Mouse (Mus musculus): ENCODE data around the gene Ddx3y.

The Ddx3y gene

DNA sequence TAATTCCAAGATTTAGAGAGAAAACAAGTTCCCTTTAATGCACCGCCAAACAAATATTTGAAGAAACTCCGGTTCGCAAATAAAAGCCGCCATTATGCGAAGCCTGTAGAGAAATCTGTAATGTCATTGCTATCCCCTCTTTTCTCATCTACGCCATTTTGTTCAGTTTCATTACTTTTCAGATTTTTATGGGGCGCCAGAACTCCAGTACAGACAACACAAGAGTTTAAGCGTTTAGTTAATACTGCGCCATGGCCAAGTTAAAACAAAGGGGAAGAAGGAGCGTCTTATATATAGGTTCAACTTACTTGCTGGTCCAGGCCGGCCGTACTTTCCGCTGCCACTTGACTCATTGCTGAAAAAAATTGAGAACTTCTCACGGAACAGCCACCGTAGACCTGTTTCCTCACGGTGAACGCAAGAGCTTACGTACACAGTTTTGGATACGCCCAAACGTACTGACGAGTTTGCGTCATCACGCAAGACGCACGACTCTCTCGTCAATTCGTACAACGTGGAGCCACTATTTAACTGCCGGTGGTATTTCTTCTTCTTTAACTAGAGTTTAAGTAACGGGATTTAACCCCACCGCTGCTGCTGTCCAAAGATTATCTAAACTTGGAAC is at the start of gene Ddx3y:
Gene Ddx3y (minus strand): TSS at position 459 of the 625 bp plus-strand sequence.
- DNase-seq, result peak in 1 of 2 experiments; percentile 80

DNA sequence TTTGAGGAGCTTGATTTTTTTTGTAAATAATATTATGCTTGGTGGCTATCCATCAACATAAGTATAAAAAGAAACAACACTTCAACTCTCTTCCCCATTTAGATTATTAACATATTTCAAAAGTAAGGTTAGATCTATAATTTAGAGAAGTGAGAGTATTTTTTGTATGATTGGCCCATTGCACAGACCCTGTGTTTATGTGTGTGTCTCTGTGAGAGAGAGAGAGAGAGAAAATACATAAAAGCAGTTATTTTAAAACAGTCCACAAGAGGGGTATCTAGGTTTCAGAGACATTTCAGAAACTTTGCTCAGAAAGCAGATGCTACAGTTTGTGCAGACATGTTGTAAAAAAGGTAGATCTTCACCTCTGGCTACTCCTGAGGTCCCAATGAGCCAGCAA is 7.3 kb upstream of the Ddx3y start:
- no peak for DNase-seq

DNA sequence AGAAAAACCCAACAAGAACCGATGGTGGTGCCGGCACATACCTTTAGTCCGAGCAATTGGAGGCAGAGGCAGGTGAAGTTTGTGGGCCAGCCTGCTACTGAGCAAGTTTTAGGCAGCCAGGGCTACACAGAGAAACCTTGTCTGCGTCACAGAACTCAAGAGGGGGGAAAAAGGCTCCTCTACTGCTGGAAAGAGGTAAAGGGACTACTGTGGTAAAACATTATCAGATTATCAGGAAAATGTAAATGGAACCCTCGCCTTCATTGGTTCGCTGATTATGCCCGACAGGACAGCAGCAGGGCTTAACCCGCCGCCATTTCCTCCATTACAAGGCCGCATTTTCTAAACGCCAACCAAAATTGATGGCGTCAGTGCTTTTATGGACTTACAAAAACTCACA is 694 bp downstream of the Ddx3y start:
- DNase-seq, result peak in 1 of 2 experiments; percentile 27

DNA sequence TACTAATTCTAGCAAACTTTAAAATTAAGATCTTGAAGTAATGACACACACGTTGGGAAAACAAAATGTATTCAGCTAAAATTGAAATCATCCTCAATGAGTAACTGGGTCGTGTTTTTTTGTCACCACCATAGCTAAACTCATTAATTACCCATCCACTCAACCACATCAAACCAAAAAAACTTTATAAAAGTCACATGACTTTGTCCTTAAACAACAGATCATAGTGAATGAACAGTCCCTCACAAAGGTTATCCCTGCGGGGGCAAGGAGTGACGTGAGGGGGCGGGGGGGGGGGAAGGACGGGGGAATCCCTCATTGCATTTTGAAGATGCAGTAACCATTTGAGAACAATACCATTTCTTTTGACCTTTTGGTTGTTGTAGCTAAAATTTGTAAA is 40.3 kb downstream of the Ddx3y start:
- no peak for DNase-seq

DNA sequence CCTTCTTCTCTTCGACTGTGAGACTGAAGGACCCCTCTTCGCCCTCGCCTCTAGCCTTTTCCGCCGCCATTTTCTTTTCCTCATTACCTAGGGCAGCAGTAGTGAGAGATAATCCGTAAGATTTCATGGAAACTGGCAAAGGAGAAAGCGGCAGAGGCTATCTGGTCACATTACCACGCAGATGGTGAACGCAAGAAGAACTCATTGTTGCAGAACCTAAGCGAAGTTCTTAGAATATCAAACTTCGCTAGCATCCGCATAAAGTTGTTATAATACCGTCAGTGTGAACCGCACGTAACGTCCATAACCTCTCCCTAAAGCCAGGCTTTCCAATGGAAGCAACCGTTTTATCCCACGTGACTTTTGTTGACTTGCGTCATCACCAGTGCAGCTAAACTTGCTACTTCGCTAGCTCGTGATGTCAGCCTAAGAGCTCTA is 41.0 kb downstream of the Ddx3y start, which contains the start of gene Uty:
Gene Uty (minus strand): TSS at position 334 of the 438 bp plus-strand sequence.
- DNase-seq, result peak in 1 of 2 experiments; percentile 77

DNA sequence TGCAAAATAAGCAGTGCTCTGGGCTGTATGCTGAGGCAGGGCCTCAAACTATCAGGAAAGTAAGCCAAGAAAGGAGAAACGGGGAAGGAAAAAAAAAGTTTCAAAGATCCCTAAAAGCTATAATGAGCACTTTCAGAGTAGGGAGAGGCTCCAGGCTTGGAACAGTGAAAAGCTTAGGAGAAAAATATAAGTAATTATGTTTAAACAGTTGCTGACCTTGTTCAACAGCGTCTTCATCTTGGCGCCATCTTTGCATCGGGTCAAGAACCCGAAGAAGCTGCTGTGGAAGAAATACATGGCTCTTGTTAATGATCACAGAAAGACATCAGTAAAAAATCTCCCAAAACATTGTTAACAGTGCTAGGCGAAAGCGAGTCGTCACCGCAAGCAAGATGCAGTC is 41.5 kb downstream of the Ddx3y start:
- no peak for DNase-seq

DNA sequence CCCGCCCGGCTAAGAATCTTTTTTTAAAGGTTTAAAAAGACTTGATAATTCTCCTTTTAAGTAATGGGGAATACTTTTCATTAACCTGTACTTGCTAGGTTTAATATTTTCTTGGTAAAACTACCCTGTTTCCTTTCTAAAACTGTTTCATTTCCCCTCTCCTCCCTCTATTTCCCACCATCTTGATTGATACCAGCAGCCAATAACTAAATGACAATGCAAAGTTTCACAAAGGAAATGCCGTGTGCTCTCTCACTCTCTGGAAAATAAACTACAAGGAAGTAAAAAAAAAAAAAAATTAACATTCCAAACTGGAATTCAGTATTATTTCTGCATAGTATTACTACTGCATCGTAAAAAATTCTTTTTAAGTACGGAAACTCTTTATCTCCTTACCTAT is 42.0 kb downstream of the Ddx3y start:
- DNase-seq, result no peak

DNA sequence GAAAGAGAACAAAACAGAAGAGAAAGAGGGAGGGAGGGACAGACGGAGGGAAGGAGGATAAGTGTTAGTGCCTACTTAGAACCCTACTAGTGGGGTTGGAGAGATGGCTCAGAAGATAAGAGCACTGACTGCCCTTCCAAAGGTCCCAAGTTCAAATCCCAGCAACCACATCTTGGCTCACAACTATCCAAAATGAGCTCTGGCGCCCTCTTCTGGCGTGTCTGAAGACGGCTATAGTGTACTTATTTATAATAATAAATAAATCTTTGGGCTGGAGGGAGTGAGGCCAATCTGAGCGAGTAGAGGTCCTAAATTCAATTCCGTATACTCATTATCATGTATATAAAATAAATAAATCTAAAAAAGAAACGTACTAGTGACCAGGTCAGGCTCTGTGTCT is 66.4 kb downstream of the Ddx3y start:
- DNase-seq, result no peak

All from kidney, adult 8-10 months (tissue).